Comparison of ENCODE assay signal across 7 mouse cellular contexts in genomic region chr10:70876119-70876518, GRCm38 (mm10).
DNase-seq lines count a peak whose midpoint lies in the region; ATAC-seq and TF ChIP-seq lines count a peak whose summit lies in the region.

No protein-coding gene starts in this region.

- peak; percentile 24 for DNase-seq in hindbrain, embryonic 10.5 days (ENCODE audit: low spot score)
- DNase-seq in midbrain, embryonic 14.5 days: no peak
- no peak for DNase-seq in brain, embryonic 14.5 days (ENCODE audit: low read depth)
- peak; percentile 16 for DNase-seq in testis, postnatal 14 days (ENCODE audit: low spot score)

- 68% methylated on average over 8 of the region's 8 CpGs for WGBS in hindbrain, embryonic 10.5 days
- WGBS in hindbrain, embryonic 13.5 days: 71% methylated on average over 8 of the region's 8 CpGs
- WGBS in midbrain, embryonic 14.5 days: 70% methylated on average over 8 of the region's 8 CpGs
- 72% methylated on average over 8 of the region's 8 CpGs for WGBS in midbrain, embryonic 15.5 days

- no peak overlapping the region for H3K9ac ChIP-seq in hindbrain, embryonic 13.5 days
- no peak overlapping the region for H3K9ac ChIP-seq in midbrain, embryonic 14.5 days (replicated peaks; ENCODE audit: low read length)
- H3K9ac ChIP-seq in midbrain, embryonic 15.5 days: no peak overlapping the region

- no peak overlapping the region for H3K4me2 ChIP-seq in hindbrain, embryonic 13.5 days
- H3K4me2 ChIP-seq in midbrain, embryonic 14.5 days (ENCODE audit: low read length): no peak overlapping the region
- no peak overlapping the region for H3K4me2 ChIP-seq in midbrain, embryonic 15.5 days

- no peak overlapping the region for H3K4me3 ChIP-seq in hindbrain, embryonic 10.5 days
- no peak overlapping the region for H3K4me3 ChIP-seq in hindbrain, embryonic 13.5 days
- no peak overlapping the region for H3K4me3 ChIP-seq in midbrain, embryonic 14.5 days (replicated peaks; ENCODE audit: low read depth, low read length)
- H3K4me3 ChIP-seq in midbrain, embryonic 15.5 days: no peak overlapping the region

- TF ChIP-seq POLR2A in brain, embryonic 14.5 days (IDR thresholded peaks at IDR 0.05; ENCODE audit: borderline replicate concordance, extremely low read depth, insufficient read depth, insufficient read length, poor library complexity, severe bottlenecking): no peak

- TF ChIP-seq CTCF in brain, embryonic 14.5 days (IDR thresholded peaks at IDR 0.05; ENCODE audit: borderline replicate concordance, extremely low read depth, insufficient read depth, insufficient read length): peak; percentile 52; the same call in 1 of the 2 replicates

- ATAC-seq in hindbrain, embryonic 13.5 days (ENCODE audit: low FRiP score): no peak
- no peak for ATAC-seq in midbrain, embryonic 14.5 days (ENCODE audit: low FRiP score, low TSS enrichment)
- ATAC-seq in midbrain, embryonic 15.5 days (replicated peaks): no peak
- no peak for ATAC-seq in granulocyte monocyte progenitor cell, adult 5-6 weeks (replicated peaks; ENCODE audit: poor library complexity, severe bottlenecking)

- no peaks in the 10 kb centered on the region for H3K36me3 ChIP-seq in hindbrain, embryonic 10.5 days
- no peaks in the 10 kb centered on the region for H3K36me3 ChIP-seq in hindbrain, embryonic 13.5 days
- no peaks in the 10 kb centered on the region for H3K36me3 ChIP-seq in midbrain, embryonic 14.5 days (ENCODE audit: control insufficient read depth, insufficient read depth, low read length)
- no peaks in the 10 kb centered on the region for H3K36me3 ChIP-seq in midbrain, embryonic 15.5 days (replicated peaks)

- H3K27me3 ChIP-seq in hindbrain, embryonic 10.5 days (ENCODE audit: insufficient read depth, poor library complexity, severe bottlenecking): no peaks in the 10 kb centered on the region
- no peaks in the 10 kb centered on the region for H3K27me3 ChIP-seq in hindbrain, embryonic 13.5 days
- H3K27me3 ChIP-seq in midbrain, embryonic 14.5 days (ENCODE audit: control insufficient read depth, insufficient read depth, low read length): no peaks in the 10 kb centered on the region
- H3K27me3 ChIP-seq in midbrain, embryonic 15.5 days (replicated peaks): no peaks in the 10 kb centered on the region

- H3K27ac ChIP-seq in hindbrain, embryonic 10.5 days: peak overlapping the region; percentile 37
- no peak overlapping the region for H3K27ac ChIP-seq in hindbrain, embryonic 13.5 days
- peak overlapping the region; percentile 45; the same call in 1 of the 2 replicates for H3K27ac ChIP-seq in midbrain, embryonic 14.5 days (replicated peaks; ENCODE audit: low read depth, low read length)
- no peak overlapping the region for H3K27ac ChIP-seq in midbrain, embryonic 15.5 days

- H3K9me3 ChIP-seq in hindbrain, embryonic 10.5 days: no peaks in the 10 kb centered on the region
- H3K9me3 ChIP-seq in hindbrain, embryonic 13.5 days: no peaks in the 10 kb centered on the region
- H3K9me3 ChIP-seq in midbrain, embryonic 14.5 days (ENCODE audit: control insufficient read depth, low read length): no peaks in the 10 kb centered on the region
- H3K9me3 ChIP-seq in midbrain, embryonic 15.5 days: no peaks in the 10 kb centered on the region

- H3K4me1 ChIP-seq in hindbrain, embryonic 10.5 days (replicated peaks): peaks cover 23% of the 10 kb centered on the region
- H3K4me1 ChIP-seq in hindbrain, embryonic 13.5 days (replicated peaks): peaks cover 9% of the 10 kb centered on the region; the same call in 1 of the 2 replicates
- H3K4me1 ChIP-seq in midbrain, embryonic 14.5 days (ENCODE audit: control insufficient read depth, insufficient read depth, low read length): no peaks in the 10 kb centered on the region
- H3K4me1 ChIP-seq in midbrain, embryonic 15.5 days: peaks cover 9% of the 10 kb centered on the region; the same call in 1 of the 2 replicates

Comparison
In these comparisons a context has a peak if more than half of its experiments do, and no peak if none do; other contexts are left out.
1. H3K27ac ChIP-seq: peak in hindbrain, embryonic 10.5 days (single experiment) and midbrain, embryonic 14.5 days (single experiment); none in hindbrain, embryonic 13.5 days (single experiment) and midbrain, embryonic 15.5 days (single experiment).
2. DNase-seq: peak in hindbrain, embryonic 10.5 days (single experiment) and testis, postnatal 14 days (single experiment); none in midbrain, embryonic 14.5 days (single experiment) and brain, embryonic 14.5 days (single experiment).